Mouse (Mus musculus) liver, embryonic 15.5 days (tissue): ENCODE results near the gene Sigmar1. TPM values are rescaled to one million over a fixed set of nuclear protein-coding genes. Genes with fewer than 3 reads are reported as not detected.
A peak's percentile ranks its signal among the peaks of the same experiment; 100 is the strongest.
"Not testable (repeated sequence)": the region's sequence is repeated elsewhere in the genome, so short reads cannot be mapped to it uniquely, and the experiment has no call there.

ENCODE experiments used
- ATAC-seq: fragments of 200-750 bp; cut with Nextera tagmentation; 2 replicates; pipeline ENCODE4 v1.8.0; 2017; ENCODE audit warnings: moderate number of reproducible peaks, mild to moderate bottlenecking, moderate library complexity; ENCODE audit not compliant: insufficient read depth
- H3K27ac ChIP-seq: fragments of 300-500 bp; sonication (generic); replicated peaks from 2 replicates; pipeline ENCODE4 v1.5.1; 2015; ENCODE audit warnings: mild to moderate bottlenecking, inconsistent platforms
- H3K27me3 ChIP-seq: fragments of 300-500 bp; sonication (generic); 2 replicates; pipeline ENCODE4 v1.6.1; 2015; ENCODE audit warnings: mild to moderate bottlenecking, inconsistent platforms
- H3K36me3 ChIP-seq: fragments of 300-500 bp; sonication (generic); replicated peaks from 2 replicates; pipeline ENCODE4 v1.6.1; 2015; ENCODE audit warnings: moderate library complexity, mild to moderate bottlenecking, inconsistent platforms
- H3K4me1 ChIP-seq: fragments of 300-500 bp; sonication (generic); replicated peaks from 2 replicates; pipeline ENCODE4 v1.6.1; 2015; ENCODE audit warnings: inconsistent platforms
- H3K4me2 ChIP-seq: fragments of 300-500 bp; sonication (generic); 2 replicates; pipeline ENCODE4 v1.6.1; 2015; ENCODE audit warnings: moderate library complexity, mild to moderate bottlenecking, inconsistent platforms
- H3K4me3 ChIP-seq: fragments of 300-500 bp; sonication (generic); replicated peaks from 2 replicates; pipeline ENCODE4 v1.5.1; 2015; ENCODE audit warnings: mild to moderate bottlenecking, inconsistent platforms
- H3K9ac ChIP-seq: fragments of 300-500 bp; sonication (generic); 2 replicates; pipeline ENCODE4 v1.6.1; 2015; ENCODE audit warnings: moderate library complexity, mild to moderate bottlenecking, inconsistent platforms
- H3K9me3 ChIP-seq: fragments of 300-500 bp; sonication (generic); replicated peaks from 2 replicates; pipeline ENCODE4 v1.6.1; 2016; ENCODE audit warnings: inconsistent platforms
- WGBS: fragments of 180-500 bp; shearing (Covaris S2); methylation state at CpG from one replicate; pipeline ENCODE4 v1.1.7; 2015; ENCODE audit warnings: mixed read lengths; ENCODE audit not compliant: insufficient replicate concordance; 5-methylcytosine and 5-hydroxymethylcytosine counted together
- polyA plus RNA-seq: library from polyadenylated mRNA; unstranded; fragments of >200 nt; fragmentation: Nextera tagmentation; extraction: Ambion mirVana; gene quantifications from 2 replicates; pipeline ENCODE4 v1.2.1, GENCODE M21; 2015

Gene Sigmar1
- polyA plus RNA-seq: 47.3 and 59.1 TPM in 2 replicates

- Histone ChIP-seq H3K4me1 (peaks cover 49% of the 10 kb centered on the region), H3K4me3 (peak within 1 kb of the TSS; percentile 80), H3K4me2 (peak within 1 kb of the TSS; percentile 94), H3K27me3 (no peaks in the 10 kb centered on the region), H3K9ac (peak within 1 kb of the TSS; percentile 75), H3K36me3 (peaks cover 24% of the 10 kb centered on the region), H3K9me3 (no peaks in the 10 kb centered on the region), H3K27ac (peak within 1 kb of the TSS; percentile 90)
- under 1% methylated on average over 57 of the region's 57 CpGs for WGBS
- peak; percentile 75 for ATAC-seq
Measured at GRCm38 (mm10) chr4:41755338-41756305, at the start of gene Sigmar1. Gene Sigmar1 (minus strand): TSS chr4:41756157.

DNA sequence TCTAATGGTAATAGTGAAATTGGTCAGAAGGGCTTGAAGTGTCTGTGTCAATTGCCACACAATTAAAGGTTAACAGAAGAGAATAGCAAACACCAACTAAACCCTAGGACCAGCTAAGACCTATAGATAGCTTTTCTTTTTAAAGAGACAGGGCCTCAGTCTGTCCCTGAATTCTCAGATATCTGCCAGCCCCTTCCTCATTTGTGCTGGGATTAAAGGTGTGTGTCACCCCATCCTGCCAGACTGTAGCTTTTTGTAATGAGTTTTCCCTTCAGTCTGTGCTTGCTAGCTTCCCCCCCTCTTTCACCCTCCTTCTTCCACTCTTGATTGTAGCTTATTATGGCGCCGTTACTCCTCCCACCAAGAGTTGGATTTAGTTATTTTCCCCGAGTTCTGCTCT, 27.2 kb upstream of the Sigmar1 start:
- ATAC-seq, H3K9me3 ChIP-seq, H3K4me1 ChIP-seq, H3K4me2 ChIP-seq, H3K36me3 ChIP-seq, H3K27ac ChIP-seq, H3K9ac ChIP-seq, H3K27me3 ChIP-seq, H3K4me3 ChIP-seq: not testable (repeated sequence)
- 47% methylated on average over 3 of the region's 3 CpGs for WGBS

GRCm38 (mm10) chr4:41782711-41783110, 26.8 kb upstream of the Sigmar1 start:
- 44% methylated on average over 4 of the region's 4 CpGs for WGBS
- not testable (repeated sequence) for H3K27ac ChIP-seq, H3K4me3 ChIP-seq, H3K9me3 ChIP-seq, H3K4me1 ChIP-seq, ATAC-seq, H3K36me3 ChIP-seq, H3K9ac ChIP-seq, H3K4me2 ChIP-seq, H3K27me3 ChIP-seq

DNA sequence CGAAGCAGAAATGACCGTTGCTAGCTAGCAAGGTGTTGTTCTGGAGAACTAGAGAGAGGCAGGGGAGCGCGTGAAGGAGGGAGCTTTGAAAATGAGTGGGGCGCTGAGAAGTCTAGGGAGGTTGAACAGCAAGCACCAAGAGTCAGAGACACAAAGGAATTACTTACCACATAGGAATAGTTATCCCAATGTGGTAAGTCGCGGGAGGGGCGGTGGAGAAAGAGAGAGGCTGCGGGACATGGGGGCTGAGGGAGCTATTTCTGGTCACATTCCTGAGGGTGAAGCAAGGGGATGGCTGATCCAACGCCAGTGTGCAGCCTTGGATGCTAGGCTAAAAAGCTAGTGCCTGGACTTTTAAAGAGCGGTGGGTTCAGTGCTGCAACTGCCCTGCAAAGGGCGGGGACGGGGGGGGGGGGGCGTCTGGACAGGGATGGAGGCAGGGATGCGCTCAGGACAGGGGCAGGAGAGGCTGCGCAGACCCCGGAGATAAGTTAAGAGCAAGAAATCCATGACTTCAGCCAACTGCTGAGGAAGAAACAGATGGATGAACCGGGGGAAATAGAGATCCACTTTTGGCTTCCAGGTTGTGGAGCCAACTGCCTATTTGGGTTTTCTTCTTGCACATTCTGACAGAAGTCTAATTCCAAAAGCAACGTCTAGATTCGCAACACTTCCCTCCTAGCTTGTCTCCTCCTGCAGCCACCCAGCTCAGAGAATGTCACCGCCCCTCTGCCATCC, 26.0 kb upstream of the Sigmar1 start:
- H3K4me3 ChIP-seq, H3K27ac ChIP-seq: not testable (repeated sequence)

GRCm38 (mm10) chr4:41781271-41781670, 25.3 kb upstream of the Sigmar1 start:
- WGBS: 24% methylated on average over 7 of the region's 9 CpGs
- ATAC-seq: not testable (repeated sequence)

More for the DNA sequence above, 26.0 kb upstream of the Sigmar1 start:
- not testable (repeated sequence) for H3K36me3 ChIP-seq, H3K9me3 ChIP-seq, H3K4me1 ChIP-seq, H3K4me2 ChIP-seq, H3K9ac ChIP-seq, H3K27me3 ChIP-seq, ATAC-seq
- 30% methylated on average over 18 of the region's 21 CpGs for WGBS

GRCm38 (mm10) chr4:41775840-41776239, 19.9 kb upstream of the Sigmar1 start:
- H3K9ac ChIP-seq, H3K27me3 ChIP-seq, H3K27ac ChIP-seq, H3K4me3 ChIP-seq, H3K4me2 ChIP-seq, H3K4me1 ChIP-seq, H3K9me3 ChIP-seq, H3K36me3 ChIP-seq, ATAC-seq: not testable (repeated sequence)
- WGBS: 65% methylated on average over 1 of the region's 1 CpGs

More at GRCm38 (mm10) chr4:41781271-41781670, 25.3 kb upstream of the Sigmar1 start:
- H3K9ac ChIP-seq, H3K27me3 ChIP-seq, H3K36me3 ChIP-seq, H3K4me1 ChIP-seq, H3K9me3 ChIP-seq, H3K4me2 ChIP-seq, H3K27ac ChIP-seq, H3K4me3 ChIP-seq: not testable (repeated sequence)

GRCm38 (mm10) chr4:41774506-41774905, 18.5 kb upstream of the Sigmar1 start:
- not testable (repeated sequence) for H3K9me3 ChIP-seq, H3K4me1 ChIP-seq, H3K9ac ChIP-seq, H3K27ac ChIP-seq, ATAC-seq, H3K27me3 ChIP-seq, H3K36me3 ChIP-seq
- Histone ChIP-seq H3K4me3 (peak overlapping the region; percentile 57), H3K4me2 (peak overlapping the region; percentile 71)
- 76% methylated on average over 3 of the region's 3 CpGs for WGBS

DNA sequence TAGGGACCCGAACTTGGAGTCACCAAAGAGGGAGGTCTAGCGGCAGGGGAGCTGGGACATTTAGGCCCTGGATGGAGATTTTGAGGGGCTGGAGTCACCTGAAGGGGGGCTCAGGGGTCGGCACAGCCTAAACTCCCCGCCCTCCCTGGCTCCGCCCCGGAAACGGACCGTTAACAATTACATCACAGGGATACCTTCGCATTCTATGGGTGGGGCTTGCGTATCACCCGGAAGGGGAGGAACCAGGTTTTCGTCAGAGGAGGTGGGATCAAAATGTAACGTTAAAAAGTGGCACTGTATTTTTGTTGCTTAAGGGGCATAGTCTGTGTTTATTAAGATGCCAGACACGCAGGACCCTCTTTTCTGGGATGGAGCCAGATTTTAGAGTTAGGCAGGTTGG, 18.0 kb upstream of the Sigmar1 start, which contains the start of gene Ccl27a:
TSS of gene Ccl27a (minus strand) at position 246 of the 400 bp plus-strand sequence.
- not testable (repeated sequence) for ATAC-seq, H3K4me1 ChIP-seq, H3K9me3 ChIP-seq, H3K27me3 ChIP-seq, H3K36me3 ChIP-seq, H3K9ac ChIP-seq, H3K27ac ChIP-seq
- 5% methylated on average over 12 of the region's 14 CpGs for WGBS
- Histone ChIP-seq H3K4me2 (peak within 1 kb of the TSS; percentile 71), H3K4me3 (peak within 1 kb of the TSS; percentile 57)

DNA sequence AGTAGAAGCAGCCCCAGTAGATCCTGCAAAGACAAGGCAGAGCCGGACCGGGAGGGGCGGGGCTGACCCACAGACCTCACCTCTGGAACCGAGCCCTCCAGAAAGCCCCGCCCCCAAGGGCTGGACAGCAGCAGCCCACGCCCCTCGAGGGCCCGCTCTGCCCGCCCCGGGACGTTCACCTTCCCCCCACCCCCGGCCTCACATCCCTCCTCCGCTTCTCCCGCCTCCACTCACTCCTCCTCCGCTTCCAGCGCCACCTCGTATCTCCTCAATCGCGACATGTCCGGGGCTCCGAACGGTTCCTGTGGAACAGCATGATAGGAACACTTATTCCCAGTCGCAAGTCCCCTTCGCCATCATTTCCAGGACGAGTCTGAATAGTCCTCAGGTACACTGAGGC, 17.5 kb upstream of the Sigmar1 start:
- Histone ChIP-seq H3K4me3 (peak overlapping the region; percentile 57), H3K4me2 (peak overlapping the region; percentile 71)
- H3K4me1 ChIP-seq, H3K9ac ChIP-seq, H3K36me3 ChIP-seq, H3K27ac ChIP-seq, H3K27me3 ChIP-seq, H3K9me3 ChIP-seq, ATAC-seq: not testable (repeated sequence)
- WGBS: 1% methylated on average over 23 of the region's 25 CpGs

- H3K4me2 ChIP-seq: peak overlapping the region; percentile 62
- not testable (repeated sequence) for ATAC-seq, H3K27me3 ChIP-seq, H3K9ac ChIP-seq, H3K4me1 ChIP-seq, H3K36me3 ChIP-seq, H3K9me3 ChIP-seq, H3K27ac ChIP-seq
- peak overlapping the region; percentile 41 for H3K4me3 ChIP-seq
- 8% methylated on average over 7 of the region's 16 CpGs for WGBS
Measured at GRCm38 (mm10) chr4:41772946-41773345, 17.0 kb upstream of the Sigmar1 start.

DNA sequence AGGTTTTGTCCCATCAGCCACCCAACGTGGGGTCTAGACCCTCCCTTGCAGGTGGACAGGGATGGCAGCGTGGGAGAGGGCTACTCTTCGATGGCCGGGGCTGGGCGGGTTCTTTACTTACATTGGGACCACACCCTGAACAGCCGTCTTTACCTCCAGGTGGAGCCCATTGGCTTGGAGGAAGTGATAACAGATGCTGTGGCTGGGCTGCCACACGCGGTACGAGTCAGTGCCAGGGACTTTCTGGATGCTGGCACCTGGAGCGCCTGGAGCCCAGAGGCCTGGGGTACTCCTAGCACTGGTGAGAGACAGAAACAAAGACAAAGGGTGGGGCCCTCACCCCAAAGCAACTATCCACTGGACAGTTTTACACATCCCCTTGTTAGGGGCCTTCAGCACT, 11.3 kb upstream of the Sigmar1 start:
- not testable (repeated sequence) for H3K9me3 ChIP-seq, H3K4me3 ChIP-seq, H3K36me3 ChIP-seq, ATAC-seq, H3K4me2 ChIP-seq, H3K27ac ChIP-seq, H3K9ac ChIP-seq, H3K27me3 ChIP-seq
- H3K4me1 ChIP-seq: peaks cover 11% of the 10 kb centered on the region
- WGBS: 46% methylated on average over 10 of the region's 10 CpGs
